20 mouse cellular contexts compared by ENCODE assay signal in genomic region chr1:91964486-91965335, GRCm38 (mm10).
A peak's percentile ranks its signal among the peaks of the same experiment; 100 is the strongest.
DNase-seq lines count a peak whose midpoint lies in the region; ATAC-seq and TF ChIP-seq lines count a peak whose summit lies in the region.
"Had no signal": no experiment of that assay in that cellular context is flagged by ENCODE, and none has a peak within 500 bp of the region (broad histone marks: within the 10 kb centered on the region; RNA-seq: fewer than 3 reads in every experiment).

No protein-coding gene starts in this region.

- H3ac ChIP-seq in myocyte (ENCODE audit: control insufficient read depth, insufficient read length): no peak overlapping the region

- ATAC-seq in hindbrain, embryonic 12.5 days (ENCODE audit: low FRiP score): no peak
- ATAC-seq in hindbrain, embryonic 13.5 days (ENCODE audit: low FRiP score): no peak
- ATAC-seq in embryonic facial prominence, embryonic 11.5 days (replicated peaks; ENCODE audit: insufficient number of reproducible peaks, low FRiP score, low TSS enrichment, low read depth): no peak
- ATAC-seq in liver, embryonic 12.5 days: no peak
- ATAC-seq: forebrain, embryonic 15.5 days had no signal

- H3K27ac ChIP-seq in hindbrain, embryonic 12.5 days: 0 out of 2 replicates have a peak overlapping the region, but pooled peaks have one; percentile 44
- H3K27ac ChIP-seq in hindbrain, embryonic 13.5 days: no peak overlapping the region
- H3K27ac ChIP-seq in embryonic facial prominence, embryonic 11.5 days (replicated peaks; ENCODE audit: low read depth, low read length): peak overlapping the region; percentile 72
- no peak overlapping the region for H3K27ac ChIP-seq in liver, embryonic 12.5 days
- H3K27ac ChIP-seq: forebrain, embryonic 15.5 days; hindbrain, embryonic 14.5 days; kidney, embryonic 15.5 days; liver, embryonic 13.5 days had no signal

- no peaks in the 10 kb centered on the region for H3K27me3 ChIP-seq in hindbrain, embryonic 12.5 days
- H3K27me3 ChIP-seq in hindbrain, embryonic 13.5 days: no peaks in the 10 kb centered on the region
- H3K27me3 ChIP-seq in embryonic facial prominence, embryonic 11.5 days (ENCODE audit: control insufficient read depth, insufficient read depth, low read length): no peaks in the 10 kb centered on the region
- no peaks in the 10 kb centered on the region for H3K27me3 ChIP-seq in myocyte (ENCODE audit: control insufficient read depth, insufficient read depth, insufficient read length)
- no peaks in the 10 kb centered on the region for H3K27me3 ChIP-seq in liver, embryonic 12.5 days (replicated peaks)
- H3K27me3 ChIP-seq: CH12.LX; forebrain, embryonic 15.5 days; heart, embryonic 12.5 days; kidney, embryonic 15.5 days; liver, embryonic 13.5 days had no signal

- no peak overlapping the region for H3K4me2 ChIP-seq in hindbrain, embryonic 12.5 days (replicated peaks)
- no peak overlapping the region for H3K4me2 ChIP-seq in hindbrain, embryonic 13.5 days
- H3K4me2 ChIP-seq in embryonic facial prominence, embryonic 11.5 days (ENCODE audit: low read depth, low read length): no peak overlapping the region
- H3K4me2 ChIP-seq in myocyte (ENCODE audit: low read depth): no peak overlapping the region
- H3K4me2 ChIP-seq in liver, embryonic 12.5 days: no peak overlapping the region
- H3K4me2 ChIP-seq: forebrain, embryonic 15.5 days; heart, embryonic 12.5 days; hindbrain, embryonic 14.5 days; kidney, embryonic 15.5 days; liver, embryonic 13.5 days; lung, embryonic 14.5 days had no signal

- peaks cover 63% of the 10 kb centered on the region for H3K36me3 ChIP-seq in hindbrain, embryonic 12.5 days
- H3K36me3 ChIP-seq in hindbrain, embryonic 13.5 days: peaks cover 85% of the 10 kb centered on the region
- H3K36me3 ChIP-seq in embryonic facial prominence, embryonic 11.5 days (replicated peaks; ENCODE audit: control insufficient read depth, insufficient read depth, low read depth, low read length): peaks cover 4% of the 10 kb centered on the region
- peaks cover 40% of the 10 kb centered on the region for H3K36me3 ChIP-seq in myocyte (ENCODE audit: control insufficient read depth, insufficient read depth)
- H3K36me3 ChIP-seq in liver, embryonic 12.5 days: peaks cover 54% of the 10 kb centered on the region

- H3K4me1 ChIP-seq in hindbrain, embryonic 12.5 days: peaks cover 7% of the 10 kb centered on the region
- H3K4me1 ChIP-seq in hindbrain, embryonic 13.5 days (replicated peaks): peaks cover 11% of the 10 kb centered on the region; the same call in 1 of the 2 replicates
- H3K4me1 ChIP-seq in embryonic facial prominence, embryonic 11.5 days (ENCODE audit: control insufficient read depth, insufficient read depth, low read length): peaks cover 5% of the 10 kb centered on the region
- no peaks in the 10 kb centered on the region for H3K4me1 ChIP-seq in liver, embryonic 12.5 days
- H3K4me1 ChIP-seq: forebrain, embryonic 15.5 days; heart, embryonic 12.5 days; kidney, embryonic 15.5 days; liver, embryonic 13.5 days had no signal

- TF ChIP-seq POLR2A in myocyte (IDR thresholded peaks at IDR 0.05; ENCODE audit: insufficient read length, low read depth): no peak

- no peaks in the 10 kb centered on the region for H3K9me3 ChIP-seq in hindbrain, embryonic 12.5 days (replicated peaks)
- no peaks in the 10 kb centered on the region for H3K9me3 ChIP-seq in hindbrain, embryonic 13.5 days
- H3K9me3 ChIP-seq in embryonic facial prominence, embryonic 11.5 days (replicated peaks; ENCODE audit: control insufficient read depth, low read length): no peaks in the 10 kb centered on the region
- no peaks in the 10 kb centered on the region for H3K9me3 ChIP-seq in liver, embryonic 12.5 days (replicated peaks)
- H3K9me3 ChIP-seq: forebrain, embryonic 15.5 days; heart, embryonic 12.5 days; kidney, embryonic 15.5 days; liver, embryonic 13.5 days had no signal

- no peak overlapping the region for H3K4me3 ChIP-seq in hindbrain, embryonic 12.5 days
- no peak overlapping the region for H3K4me3 ChIP-seq in hindbrain, embryonic 13.5 days
- H3K4me3 ChIP-seq in embryonic facial prominence, embryonic 11.5 days (ENCODE audit: low read depth, low read length): no peak overlapping the region
- no peak overlapping the region for H3K4me3 ChIP-seq in myocyte
- H3K4me3 ChIP-seq in liver, embryonic 12.5 days: no peak overlapping the region
- H3K4me3 ChIP-seq: erythroblast, embryonic 14.5 days; forebrain, embryonic 15.5 days; heart, embryonic 12.5 days; kidney, embryonic 15.5 days; liver, embryonic 13.5 days had no signal

- peak; percentile 76 for DNase-seq in embryonic facial prominence, embryonic 11.5 days (ENCODE audit: low spot score)
- DNase-seq in gonadal fat pad, adult 2 months (ENCODE audit: low read depth): peak; percentile 63
- DNase-seq in left cerebral cortex, adult 8-10 months (ENCODE audit: low spot score in 2 of 2): no peak
- DNase-seq: cerebellum, adult 18-20 months; cerebellum, postnatal 25 days; heart, postnatal 14 days; liver, embryonic 13.5 days; lung, embryonic 14.5 days; lung, postnatal 36 days; right cerebral cortex, adult 18-20 months had no signal

- WGBS in hindbrain, embryonic 12.5 days: 74% methylated on average over 9 of the region's 9 CpGs
- 78% methylated on average over 9 of the region's 9 CpGs for WGBS in hindbrain, embryonic 13.5 days
- 39% methylated on average over 9 of the region's 9 CpGs for WGBS in embryonic facial prominence, embryonic 11.5 days
- 79% methylated on average over 9 of the region's 9 CpGs for WGBS in liver, embryonic 12.5 days (ENCODE audit: insufficient replicate concordance)

- H3K79me2 ChIP-seq in myocyte (ENCODE audit: control insufficient read depth, insufficient read depth): no peaks in the 10 kb centered on the region

- no peak overlapping the region for H3K9ac ChIP-seq in hindbrain, embryonic 12.5 days
- H3K9ac ChIP-seq in hindbrain, embryonic 13.5 days: no peak overlapping the region
- no peak overlapping the region for H3K9ac ChIP-seq in embryonic facial prominence, embryonic 11.5 days (replicated peaks; ENCODE audit: low read length)
- H3K9ac ChIP-seq in liver, embryonic 12.5 days: no peak overlapping the region
- H3K9ac ChIP-seq: forebrain, embryonic 15.5 days; heart, embryonic 12.5 days; hindbrain, embryonic 14.5 days; kidney, embryonic 15.5 days; liver, embryonic 13.5 days; lung, embryonic 14.5 days had no signal

TF ChIP-seq in myocyte, 11 proteins besides CTCF, POLR2A, EP300 and RAD21:
- no peak for TF ChIP-seq REST (IDR thresholded peaks at IDR 0.05; ENCODE audit: insufficient read depth, insufficient read length)
- TF ChIP-seq POLR2AphosphoS2 (IDR thresholded peaks at IDR 0.05; ENCODE audit: insufficient read length, low read depth): peak; percentile 8

Comparison
In these comparisons a context has a peak if more than half of its experiments do, and no peak if none do; other contexts are left out.
1. H3K27ac ChIP-seq: peak in hindbrain, embryonic 12.5 days (single experiment) and embryonic facial prominence, embryonic 11.5 days (single experiment); none in hindbrain, embryonic 13.5 days (single experiment) and liver, embryonic 12.5 days (single experiment).
2. DNase-seq: peak in embryonic facial prominence, embryonic 11.5 days (single experiment) and gonadal fat pad, adult 2 months (single experiment); none in left cerebral cortex, adult 8-10 months (0 of 2).